Mouse (Mus musculus) cerebellum, adult 2 months (tissue): ENCODE measurements at regions not wholly inside any gene's neighbourhood (a gene's known extent, or its start where the extent isn't known, plus 50 kb on each side); places are given as distances from the start of the nearest gene placed in this dataset.
A peak's percentile ranks its signal among the peaks of the same experiment; 100 is the strongest.
"Not testable (repeated sequence)": the region's sequence is repeated elsewhere in the genome, so short reads cannot be mapped to it uniquely, and the experiment has no call there.

Experiments used
- DNase-seq, 2 experiments: peaks; one replicate each; pipeline ENCODE4 v3.0.0; 2021
- H3K27ac ChIP-seq: fragments of 200-500 bp; 2 replicates; pipeline ENCODE4 v1.5.1; 2012; ENCODE audit warnings: low read length, control low read depth, inconsistent platforms; ENCODE audit not compliant: insufficient read depth
- H3K27me3 ChIP-seq: fragments of 200-500 bp; 2 replicates; pipeline ENCODE4 v1.6.1; 2012; ENCODE audit warnings: inconsistent platforms, mild to moderate bottlenecking, low read length, moderate library complexity; ENCODE audit not compliant: control insufficient read depth, insufficient read depth
- H3K4me1 ChIP-seq: fragments of 200-500 bp; 2 replicates; pipeline ENCODE4 v1.6.1; 2011; ENCODE audit warnings: low read length; ENCODE audit not compliant: control insufficient read depth, insufficient read depth
- H3K4me3 ChIP-seq: fragments of 200-500 bp; replicated peaks from 2 replicates; pipeline ENCODE3; 2011; ENCODE audit warnings: mild to moderate bottlenecking, low read depth, low read length, control low read depth; ENCODE audit not compliant: insufficient read depth
- CTCF ChIP-seq: fragments of 200-500 bp; IDR thresholded peaks from 2 replicates; pipeline ENCODE4 v1.5.1; 2011; ENCODE audit warnings: low read depth, mild to moderate bottlenecking, control low read depth, low read length, moderate library complexity, borderline replicate concordance; ENCODE audit not compliant: insufficient read depth
- POLR2A ChIP-seq: fragments of 200-500 bp; IDR thresholded peaks from 2 replicates; pipeline ENCODE4 v1.6.1; 2011; ENCODE audit warnings: low read length, control low read depth, borderline replicate concordance; ENCODE audit not compliant: insufficient read depth
- WGBS: fragments of 180-500 bp; shearing (Covaris S2); methylation state at CpG from one replicate; pipeline ENCODE4 v1.1.7; 2018; 5-methylcytosine and 5-hydroxymethylcytosine counted together

DNA sequence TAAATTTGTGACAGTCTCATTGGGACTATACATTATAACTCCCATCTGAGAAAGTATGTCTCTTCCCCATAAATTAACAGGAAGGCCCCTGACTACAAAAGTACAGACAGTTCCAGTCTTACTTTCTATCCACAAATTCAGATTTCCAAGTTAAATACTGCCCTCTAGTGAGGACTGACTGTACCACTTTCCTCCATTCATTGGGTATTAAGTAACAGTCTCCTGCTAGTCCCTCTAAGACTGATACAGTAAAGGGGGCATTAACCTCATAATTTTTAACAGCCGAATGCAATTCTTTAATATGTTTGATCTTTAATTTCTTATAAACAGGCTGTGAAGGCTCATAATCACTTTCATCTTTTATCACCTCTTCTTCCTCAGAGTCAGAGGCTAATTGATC, 131.0 kb upstream of the Adcyap1 start:
- not testable (repeated sequence) for H3K27me3 ChIP-seq, DNase-seq, H3K4me3 ChIP-seq, H3K4me1 ChIP-seq, H3K27ac ChIP-seq
- WGBS: 48% methylated on average over 1 of the region's 1 CpGs

DNA sequence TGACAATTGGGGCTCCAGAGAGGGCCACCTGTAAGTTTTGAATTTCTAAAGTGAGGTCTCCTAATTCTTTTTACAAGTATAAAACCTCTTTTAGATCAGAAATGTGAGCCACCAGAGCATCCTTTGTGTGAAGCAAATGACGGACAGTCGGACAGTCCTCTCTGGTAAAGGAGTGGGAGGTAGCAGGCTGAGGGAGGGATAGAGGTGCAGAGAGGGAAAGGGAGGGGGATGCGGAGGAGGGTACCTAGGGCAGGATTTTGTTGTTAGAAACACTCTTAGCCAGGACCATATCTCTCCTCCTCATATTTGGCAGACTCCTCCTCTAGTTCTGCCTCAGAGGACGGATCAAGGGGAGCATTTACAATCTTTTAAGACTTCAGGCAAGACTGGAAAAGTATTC, 130.3 kb upstream of the Adcyap1 start:
- TF ChIP-seq POLR2A: no peak
- no peak for TF ChIP-seq CTCF
- WGBS: 59% methylated on average over 4 of the region's 4 CpGs
- Histone ChIP-seq H3K27me3 (no peaks in the 10 kb centered on the region), H3K4me3 (no peak overlapping the region), H3K4me1 (no peaks in the 10 kb centered on the region), H3K27ac (no peak overlapping the region)
- DNase-seq: no peak

DNA sequence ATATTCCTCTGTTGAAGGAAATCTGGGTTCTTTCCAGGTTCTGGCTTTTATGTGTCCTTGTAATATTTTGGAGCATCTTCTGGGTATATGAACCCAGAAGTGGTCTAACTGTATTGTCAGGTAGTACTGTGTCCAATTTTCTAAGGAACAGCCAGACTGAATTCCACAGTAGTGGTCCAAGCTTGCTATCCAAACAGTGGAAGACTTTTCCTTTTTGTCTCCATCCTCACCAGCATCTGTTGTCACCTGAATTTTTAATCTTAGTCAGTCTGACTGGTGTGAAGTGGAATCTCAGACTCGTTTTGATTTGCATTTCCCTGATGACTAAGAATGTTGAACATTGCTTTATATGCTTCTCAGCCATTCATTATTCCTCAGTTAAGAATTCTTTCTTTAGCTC, 114.8 kb upstream of the Adcyap1 start:
- H3K27me3 ChIP-seq: no peaks in the 10 kb centered on the region
- H3K4me3 ChIP-seq: no peak overlapping the region
- no peak overlapping the region for H3K27ac ChIP-seq
- TF ChIP-seq CTCF (no peak), POLR2A (no peak)
- 37% methylated on average over 1 of the region's 1 CpGs for WGBS
- no peaks in the 10 kb centered on the region for H3K4me1 ChIP-seq
- no peak for DNase-seq

DNA sequence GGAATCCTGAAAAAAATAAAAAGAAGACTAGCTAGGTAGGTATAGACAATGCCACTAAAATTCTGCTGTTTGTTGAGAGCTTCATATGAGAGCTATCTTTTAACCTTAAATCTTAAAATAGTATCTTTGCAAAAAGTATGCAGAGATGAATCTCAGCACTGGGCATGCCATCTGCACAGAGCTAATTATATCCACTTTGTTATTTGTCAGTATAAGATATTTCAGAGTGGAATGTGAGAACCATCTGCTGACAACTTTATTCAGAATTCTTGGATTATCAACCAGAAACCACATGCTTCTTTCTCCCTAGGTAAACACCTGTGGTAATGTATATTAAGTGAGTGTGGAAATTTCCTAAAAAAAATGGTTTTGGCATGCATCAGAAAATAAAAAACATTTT, 94.3 kb upstream of the Adcyap1 start:
- no peak overlapping the region for H3K27ac ChIP-seq
- no peak for DNase-seq
- TF ChIP-seq CTCF (no peak), POLR2A (no peak)
- no peak overlapping the region for H3K4me3 ChIP-seq
- no peaks in the 10 kb centered on the region for H3K4me1 ChIP-seq
- no peaks in the 10 kb centered on the region for H3K27me3 ChIP-seq

DNA sequence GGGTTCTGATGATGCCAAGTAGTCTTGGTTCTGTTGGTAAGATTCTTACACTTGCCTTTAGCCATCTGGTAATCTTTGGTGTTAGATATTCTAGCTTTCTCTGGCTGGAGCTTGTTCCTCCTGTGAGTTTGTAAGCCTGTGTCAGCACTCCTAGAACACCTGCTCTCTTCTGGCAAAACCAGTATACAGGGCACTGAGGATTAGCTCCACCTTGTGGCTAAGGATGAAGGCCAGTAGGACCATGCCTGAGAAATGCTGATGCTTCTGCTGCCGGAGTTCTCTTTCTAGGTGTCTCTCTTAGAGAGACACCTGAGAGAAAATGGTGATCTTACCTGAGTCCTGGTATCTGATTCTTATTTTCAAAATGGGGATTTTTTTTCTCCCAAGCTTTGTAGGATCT, 58.8 kb upstream of the Adcyap1 start:
- Histone ChIP-seq H3K4me1 (no peaks in the 10 kb centered on the region), H3K27ac (no peak overlapping the region), H3K4me3 (no peak overlapping the region), H3K27me3 (no peaks in the 10 kb centered on the region)
- 50% methylated on average over 1 of the region's 1 CpGs for WGBS
- TF ChIP-seq CTCF: peak; percentile 25; the same call in 1 of the 2 replicates
- TF ChIP-seq POLR2A: no peak
- DNase-seq: peak in 1 of 2 experiments; percentile 9

DNA sequence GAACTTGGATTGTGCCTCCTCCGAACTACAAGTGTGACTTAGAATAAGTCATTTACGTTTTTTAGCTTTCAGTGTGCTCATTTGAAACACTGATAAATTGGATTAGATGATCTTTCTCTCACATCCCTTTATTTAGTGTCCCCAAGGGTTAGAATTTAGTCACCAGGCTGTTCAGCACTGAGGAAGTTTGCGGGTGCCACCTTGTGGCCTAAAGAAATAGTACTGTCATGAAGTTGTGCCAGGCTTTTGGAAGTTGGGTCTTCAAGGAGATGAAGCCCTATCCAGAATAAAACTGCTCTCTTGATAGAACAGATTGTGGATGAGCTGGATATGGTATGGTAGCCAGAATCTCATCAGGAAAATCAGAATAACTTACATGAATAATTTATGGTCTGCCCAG, 57.7 kb upstream of the Adcyap1 start:
- no peak overlapping the region for H3K4me3 ChIP-seq
- peak; percentile 54; the same call in 1 of the 2 replicates for TF ChIP-seq CTCF
- TF ChIP-seq POLR2A: no peak
- H3K27ac ChIP-seq: no peak overlapping the region
- peak; percentile 11 to 29 for DNase-seq
- WGBS: 28% methylated on average over 3 of the region's 3 CpGs
- no peaks in the 10 kb centered on the region for H3K4me1 ChIP-seq
- no peaks in the 10 kb centered on the region for H3K27me3 ChIP-seq
